Mouse (Mus musculus) regulatory T cell (primary cell): Measurements from ENCODE around the gene Angptl4.
"Not testable (repeated sequence)": the region's sequence is repeated elsewhere in the genome, so short reads cannot be mapped to it uniquely, and the experiment has no call there.

Experiments used
- in situ Hi-C: fragments of 300-600 bp; cut with MboI, MseI; formaldehyde crosslinking; loops from one replicate; pipeline ENCODE4 v1.15.1; 2025; ENCODE audit warnings: high pct_unique_total_duplicates

Gene Angptl4

GRCm38 (mm10) chr17:33757231-33757630, 24.4 kb downstream of the Angptl4 start:
- in situ Hi-C loops, result loop anchor here (5.0 kb wide), 1 partner anchor 130 kb away; no protein-coding TSS in a partner anchor

- in situ Hi-C loops, result loop anchor here (5.0 kb wide), 1 partner anchor 131 kb away; no protein-coding TSS in a partner anchor
Measured at GRCm38 (mm10) chr17:33756108-33756790, 25.4 kb downstream of the Angptl4 start.

GRCm38 (mm10) chr17:33755418-33756107, 26.1 kb downstream of the Angptl4 start:
- in situ Hi-C loops, result loop anchor here (5.0 kb wide), 1 partner anchor 132 kb away; no protein-coding TSS in a partner anchor

- in situ Hi-C loops, result loop anchor here (5.0 kb wide), 2 partner anchors 38 to 133 kb away; no protein-coding TSS in a partner anchor
Measured at GRCm38 (mm10) chr17:33754656-33755055, 27.0 kb downstream of the Angptl4 start.

- in situ Hi-C loops, result loop anchor here (5.0 kb wide), 1 partner anchor 40 kb away; no protein-coding TSS in a partner anchor
Measured at GRCm38 (mm10) chr17:33752297-33752696, 29.3 kb downstream of the Angptl4 start.

- in situ Hi-C loops, result loop anchor here (5.0 kb wide), 1 partner anchor 41 kb away; no protein-coding TSS in a partner anchor
Measured at GRCm38 (mm10) chr17:33751181-33751580, 30.4 kb downstream of the Angptl4 start.

- in situ Hi-C loops, result no loop called here
Measured at GRCm38 (mm10) chr17:33749451-33749850, 32.2 kb downstream of the Angptl4 start.

- in situ Hi-C loops, result no loop called here
Measured at GRCm38 (mm10) chr17:33746011-33746410, 35.6 kb downstream of the Angptl4 start.

GRCm38 (mm10) chr17:33744686-33745384, 36.8 kb downstream of the Angptl4 start:
- in situ Hi-C loops, result no loop called here

- in situ Hi-C loops, result no loop called here
Measured at GRCm38 (mm10) chr17:33742420-33742819, 39.2 kb downstream of the Angptl4 start.

- in situ Hi-C loops, result not testable (repeated sequence)
Measured at GRCm38 (mm10) chr17:33733526-33733925, 48.1 kb downstream of the Angptl4 start.

- in situ Hi-C loops, result not testable (repeated sequence)
Measured at GRCm38 (mm10) chr17:33732556-33733083, 49.0 kb downstream of the Angptl4 start.

- in situ Hi-C loops, result no loop called here
Measured at GRCm38 (mm10) chr17:33729215-33729614, 52.4 kb downstream of the Angptl4 start.

GRCm38 (mm10) chr17:33728396-33728795, 53.2 kb downstream of the Angptl4 start:
- in situ Hi-C loops, result no loop called here
